Mouse (Mus musculus): Measurements from ENCODE around the gene Olfr516.

GRCm38 (mm10) chr7:108825897-108826296 is 24.4 kb downstream of the Olfr516 start, which contains the start of gene Olfr514:
- no peak for TF ChIP-seq GATA1 (IDR thresholded peaks at IDR 0.05; ENCODE audit: borderline replicate concordance, low read length)
- no peak for TF ChIP-seq FLI1 (IDR thresholded peaks at IDR 0.05; ENCODE audit: low read length)
